Mouse (Mus musculus) stomach, embryonic 14.5 days (tissue): ENCODE measurements around the gene Napb. TPM values are rescaled to one million over a fixed set of nuclear protein-coding genes. Genes with fewer than 3 reads are reported as not detected.

Experiments used
- ATAC-seq: fragments of 200-750 bp; cut with Nextera tagmentation; 2 replicates; pipeline ENCODE4 v1.8.0; 2017; ENCODE audit warnings: low read depth, moderate TSS enrichment; ENCODE audit not compliant: insufficient number of reproducible peaks, insufficient read depth, low FRiP score
- H3K27ac ChIP-seq: fragments of 300-500 bp; sonication (generic); 2 replicates; pipeline ENCODE4 v1.5.1; 2014; ENCODE audit warnings: mild to moderate bottlenecking, low read length, moderate library complexity, mixed read lengths
- H3K27me3 ChIP-seq: fragments of 300-500 bp; sonication (generic); 2 replicates; pipeline ENCODE4 v1.6.1; 2014; ENCODE audit warnings: low read length, control low read depth, mixed read lengths; ENCODE audit not compliant: control insufficient read depth, insufficient read depth
- H3K36me3 ChIP-seq: fragments of 300-500 bp; sonication (generic); 2 replicates; pipeline ENCODE4 v1.6.1; 2014; ENCODE audit warnings: mild to moderate bottlenecking, control low read depth, low read length, moderate library complexity, mixed read lengths; ENCODE audit not compliant: control insufficient read depth, insufficient read depth
- H3K4me1 ChIP-seq: fragments of 300-500 bp; sonication (generic); 2 replicates; pipeline ENCODE4 v1.6.1; 2014; ENCODE audit warnings: low read length, control low read depth, mixed read lengths; ENCODE audit not compliant: control insufficient read depth, insufficient read depth
- H3K4me2 ChIP-seq: fragments of 300-500 bp; sonication (generic); replicated peaks from 2 replicates; pipeline ENCODE4 v1.6.1; 2014; ENCODE audit warnings: low read depth, low read length, control low read depth
- H3K4me3 ChIP-seq: fragments of 300-500 bp; sonication (generic); 2 replicates; pipeline ENCODE4 v1.5.1; 2014; ENCODE audit warnings: low read depth, low read length, control low read depth
- H3K9ac ChIP-seq: fragments of 300-500 bp; sonication (generic); replicated peaks from 2 replicates; pipeline ENCODE4 v1.6.1; 2014; ENCODE audit warnings: low read depth, mild to moderate bottlenecking, control low read depth, low read length, moderate library complexity, mixed read lengths
- H3K9me3 ChIP-seq: fragments of 300-500 bp; sonication (generic); 2 replicates; pipeline ENCODE4 v1.6.1; 2016; ENCODE audit warnings: low read depth, low read length, control low read depth; ENCODE audit not compliant: control insufficient read depth
- WGBS: fragments of 180-500 bp; shearing (Covaris S2); extraction: QIAGEN DNeasy Blood & Tissue Kit; methylation state at CpG from one replicate; pipeline ENCODE4 v1.1.7; 2014; 5-methylcytosine and 5-hydroxymethylcytosine counted together
- polyA plus RNA-seq: library from polyadenylated mRNA; unstranded; fragments of >200 nt; fragmentation: Nextera tagmentation; extraction: Ambion mirVana; gene quantifications from 2 replicates; pipeline ENCODE4 v1.2.1, GENCODE M21; 2014

Napb gene
- polyA plus RNA-seq, 1 experiment from 2014 or later = 7.8 TPM

- WGBS = 82% methylated on average over 5 of the region's 5 CpGs
- no peak overlapping the region for H3K27ac ChIP-seq
- H3K27me3 ChIP-seq = no peaks in the 10 kb centered on the region
- no peak overlapping the region for H3K9ac ChIP-seq
- no peak overlapping the region for H3K4me3 ChIP-seq
- H3K4me2 ChIP-seq = no peak overlapping the region
- H3K36me3 ChIP-seq = peaks cover 20% of the 10 kb centered on the region
- no peaks in the 10 kb centered on the region for H3K4me1 ChIP-seq
- H3K9me3 ChIP-seq = no peaks in the 10 kb centered on the region
- no peak for ATAC-seq
These were observed 33.7 kb downstream of the Napb start for GRCm38 (mm10) chr2:148698571-148698970.

DNA sequence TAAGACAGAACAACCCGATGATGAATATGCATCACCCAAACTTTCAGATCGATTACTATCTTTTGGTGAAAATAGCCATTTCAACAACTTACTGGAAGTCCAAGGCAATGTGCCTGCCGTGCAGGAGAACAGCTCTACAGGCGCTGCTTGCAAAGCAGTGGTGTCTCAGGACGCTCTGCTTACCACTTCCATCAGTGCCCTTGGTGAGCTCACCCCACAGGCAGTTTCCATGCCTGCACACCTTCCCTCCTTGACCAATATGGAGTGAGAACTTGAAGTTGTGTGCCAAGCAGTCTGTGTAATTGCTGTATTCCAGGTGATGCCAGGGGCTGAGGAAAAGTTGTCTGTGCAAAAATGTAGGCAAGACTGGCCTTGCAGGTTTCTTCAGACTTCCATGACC, 41.5 kb downstream of the Napb start:
- no peaks in the 10 kb centered on the region for H3K27me3 ChIP-seq
- H3K9ac ChIP-seq = no peak overlapping the region
- no peaks in the 10 kb centered on the region for H3K4me1 ChIP-seq
- peaks cover 54% of the 10 kb centered on the region for H3K36me3 ChIP-seq
- no peak for ATAC-seq
- no peaks in the 10 kb centered on the region for H3K9me3 ChIP-seq
- no peak overlapping the region for H3K4me3 ChIP-seq
- no peak overlapping the region for H3K27ac ChIP-seq
- 93% methylated on average over 5 of the region's 5 CpGs for WGBS
- no peak overlapping the region for H3K4me2 ChIP-seq

- Histone ChIP-seq H3K27me3 (no peaks in the 10 kb centered on the region), H3K27ac (no peak overlapping the region), H3K4me1 (no peaks in the 10 kb centered on the region), H3K36me3 (peaks cover 56% of the 10 kb centered on the region), H3K4me3 (no peak overlapping the region), H3K4me2 (no peak overlapping the region), H3K9ac (no peak overlapping the region), H3K9me3 (no peaks in the 10 kb centered on the region)
- 89% methylated on average over 3 of the region's 3 CpGs for WGBS
- no peak for ATAC-seq
These were observed 42.0 kb downstream of the Napb start for GRCm38 (mm10) chr2:148690291-148690690.

- no peak overlapping the region for H3K27ac ChIP-seq
- no peak overlapping the region for H3K4me3 ChIP-seq
- no peaks in the 10 kb centered on the region for H3K27me3 ChIP-seq
- no peak overlapping the region for H3K4me2 ChIP-seq
- no peak for ATAC-seq
- H3K36me3 ChIP-seq = peaks cover 56% of the 10 kb centered on the region
- no peak overlapping the region for H3K9ac ChIP-seq
- H3K9me3 ChIP-seq = no peaks in the 10 kb centered on the region
- no peaks in the 10 kb centered on the region for H3K4me1 ChIP-seq
- WGBS = 90% methylated on average over 6 of the region's 6 CpGs
These were observed 42.7 kb downstream of the Napb start for GRCm38 (mm10) chr2:148689444-148690140.

DNA sequence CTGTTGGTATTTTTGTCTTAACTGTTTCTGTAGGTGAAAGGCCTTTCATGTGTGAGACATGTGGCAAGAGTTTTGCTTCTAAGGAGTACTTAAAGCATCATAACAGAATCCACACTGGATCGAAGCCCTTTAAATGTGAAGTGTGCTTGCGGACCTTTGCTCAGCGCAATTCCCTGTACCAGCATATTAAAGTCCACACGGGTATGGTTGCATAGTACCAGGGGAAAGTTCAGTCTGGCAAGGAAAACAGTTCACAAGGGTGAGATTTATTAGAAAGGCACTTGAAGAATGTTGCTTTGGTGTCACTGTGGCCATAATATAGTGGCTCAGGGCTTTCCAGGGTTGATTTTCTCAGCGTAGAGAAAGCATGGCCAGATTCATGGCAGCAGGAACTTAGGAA, 44.3 kb downstream of the Napb start:
- H3K36me3 ChIP-seq = peaks cover 68% of the 10 kb centered on the region

GRCm38 (mm10) chr2:148686862-148687261, 45.4 kb downstream of the Napb start:
- Histone ChIP-seq H3K4me1 (peaks cover 3% of the 10 kb centered on the region; the same call in 1 of the 2 replicates), H3K4me2 (no peak overlapping the region), H3K27me3 (no peaks in the 10 kb centered on the region), H3K9ac (no peak overlapping the region), H3K27ac (no peak overlapping the region), H3K36me3 (peaks cover 63% of the 10 kb centered on the region), H3K4me3 (no peak overlapping the region), H3K9me3 (no peaks in the 10 kb centered on the region)
- WGBS = 88% methylated on average over 1 of the region's 1 CpGs
- no peak for ATAC-seq

More for the DNA sequence above, 44.3 kb downstream of the Napb start:
- Histone ChIP-seq H3K9me3 (no peaks in the 10 kb centered on the region), H3K27me3 (no peaks in the 10 kb centered on the region), H3K4me1 (no peaks in the 10 kb centered on the region), H3K4me3 (no peak overlapping the region), H3K27ac (no peak overlapping the region), H3K9ac (no peak overlapping the region), H3K4me2 (no peak overlapping the region)
- ATAC-seq = no peak
- WGBS = 92% methylated on average over 5 of the region's 5 CpGs

- H3K9ac ChIP-seq = no peak overlapping the region
- WGBS = 92% methylated on average over 3 of the region's 3 CpGs
- no peak for ATAC-seq
- H3K27me3 ChIP-seq = no peaks in the 10 kb centered on the region
- peaks cover 6% of the 10 kb centered on the region; the same call in 1 of the 2 replicates for H3K4me1 ChIP-seq
- H3K4me2 ChIP-seq = no peak overlapping the region
- H3K36me3 ChIP-seq = peaks cover 53% of the 10 kb centered on the region
- no peak overlapping the region for H3K27ac ChIP-seq
- no peaks in the 10 kb centered on the region for H3K9me3 ChIP-seq
- H3K4me3 ChIP-seq = no peak overlapping the region
These were observed 46.6 kb downstream of the Napb start for GRCm38 (mm10) chr2:148685709-148686108.

- no peak overlapping the region for H3K27ac ChIP-seq
- peaks cover 46% of the 10 kb centered on the region for H3K36me3 ChIP-seq
- peaks cover 9% of the 10 kb centered on the region; the same call in 1 of the 2 replicates for H3K4me1 ChIP-seq
- no peak overlapping the region for H3K4me2 ChIP-seq
- no peak for ATAC-seq
- no peaks in the 10 kb centered on the region for H3K9me3 ChIP-seq
- 95% methylated on average over 2 of the region's 2 CpGs for WGBS
- H3K27me3 ChIP-seq = no peaks in the 10 kb centered on the region
- H3K9ac ChIP-seq = no peak overlapping the region
- H3K4me3 ChIP-seq = no peak overlapping the region
These were observed 47.3 kb downstream of the Napb start for GRCm38 (mm10) chr2:148684972-148685371.

- H3K36me3 ChIP-seq = peaks cover 36% of the 10 kb centered on the region
- H3K9me3 ChIP-seq = no peaks in the 10 kb centered on the region
- H3K9ac ChIP-seq = no peak overlapping the region
- no peak overlapping the region for H3K4me2 ChIP-seq
- WGBS = 94% methylated on average over 1 of the region's 1 CpGs
- no peaks in the 10 kb centered on the region for H3K27me3 ChIP-seq
- no peak overlapping the region for H3K4me3 ChIP-seq
- ATAC-seq = no peak
- H3K4me1 ChIP-seq = peaks cover 25% of the 10 kb centered on the region
- no peak overlapping the region for H3K27ac ChIP-seq
These were observed 49.2 kb downstream of the Napb start for GRCm38 (mm10) chr2:148683031-148683430.
